Mouse (Mus musculus): ENCODE measurements around the gene Rnf111. TPM values are rescaled to one million over a fixed set of nuclear protein-coding genes. Genes with fewer than 3 reads are reported as not detected.
A peak's percentile ranks its signal among the peaks of the same experiment; 100 is the strongest.

Gene Rnf111
- polyA plus RNA-seq, 1 experiment from 2014 or later = 7.9 TPM

DNA sequence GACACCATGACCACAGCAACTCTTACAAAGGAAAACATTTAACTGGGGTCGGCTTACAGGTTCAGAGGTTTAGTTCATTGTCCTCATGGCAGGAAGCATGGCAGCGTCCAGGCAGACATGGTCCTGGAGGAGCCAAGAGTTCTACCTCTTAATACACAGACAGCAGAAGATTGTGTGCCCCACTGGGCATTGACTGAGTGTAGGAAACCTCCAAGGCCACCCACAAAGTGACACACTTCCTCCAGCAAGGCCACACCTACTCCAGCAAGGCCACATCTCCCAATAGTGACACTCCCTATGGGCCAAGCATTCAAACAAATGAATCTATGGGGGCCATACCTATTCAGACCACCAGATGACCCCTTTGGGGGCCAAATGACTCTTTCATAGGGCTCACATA lies 107.4 kb downstream of the Rnf111 start:
- ATAC-seq (ENCODE audit: low read depth) = no peak
- WGBS (ENCODE audit: insufficient replicate concordance) = 68% methylated on average over 2 of the region's 2 CpGs
- H3K9ac ChIP-seq (ENCODE audit: low read depth, low read length) = no peak overlapping the region

DNA sequence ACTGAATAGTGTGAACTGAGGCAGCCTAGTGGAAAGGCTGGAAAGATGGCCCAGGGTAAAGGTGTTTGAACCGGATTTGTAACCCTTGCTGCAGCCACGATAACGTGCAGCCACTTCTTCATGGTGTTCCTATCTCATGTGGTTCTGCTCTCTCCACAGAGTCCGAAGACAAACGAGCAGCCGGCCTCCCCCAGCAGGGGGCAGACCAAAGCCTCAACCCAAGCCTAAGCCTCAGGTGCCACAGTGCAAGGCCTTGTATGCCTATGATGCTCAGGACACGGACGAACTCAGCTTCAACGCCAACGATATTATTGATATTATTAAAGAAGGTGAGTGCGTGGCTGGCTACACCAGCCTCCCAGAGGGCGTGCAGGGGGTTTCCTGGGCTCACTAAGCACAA lies 107.9 kb downstream of the Rnf111 start:
- Histone ChIP-seq H3K9ac (ENCODE audit: low read depth, low read length) (no peak overlapping the region), H3K4me3 (ENCODE audit: low read depth, low read length) (no peak overlapping the region), H3K4me2 (ENCODE audit: low read depth, low read length) (no peak overlapping the region), H3K36me3 (ENCODE audit: control insufficient read depth, insufficient read depth) (no peaks in the 10 kb centered on the region), H3K4me1 (ENCODE audit: control insufficient read depth, low read depth, low read length) (peaks cover 4% of the 10 kb centered on the region; the same call in 1 of the 2 replicates), H3K27me3 (ENCODE audit: control insufficient read depth, insufficient read depth, low read depth, low read length) (no peaks in the 10 kb centered on the region), H3K27ac (ENCODE audit: low read length) (no peak overlapping the region), H3K9me3 (replicated peaks; ENCODE audit: control insufficient read depth, low read length) (no peaks in the 10 kb centered on the region)
- ATAC-seq (ENCODE audit: low read depth) = no peak
- 62% methylated on average over 12 of the region's 12 CpGs for WGBS (ENCODE audit: insufficient replicate concordance)

More for the DNA sequence above, 107.4 kb downstream of the Rnf111 start:
- no peak overlapping the region for H3K4me2 ChIP-seq (ENCODE audit: low read depth, low read length)
- peaks cover 4% of the 10 kb centered on the region; the same call in 1 of the 2 replicates for H3K4me1 ChIP-seq (ENCODE audit: control insufficient read depth, low read depth, low read length)
- no peaks in the 10 kb centered on the region for H3K9me3 ChIP-seq (replicated peaks; ENCODE audit: control insufficient read depth, low read length)
- no peaks in the 10 kb centered on the region for H3K36me3 ChIP-seq (ENCODE audit: control insufficient read depth, insufficient read depth)
- no peak overlapping the region for H3K4me3 ChIP-seq (ENCODE audit: low read depth, low read length)
- H3K27me3 ChIP-seq (ENCODE audit: control insufficient read depth, insufficient read depth, low read depth, low read length) = no peaks in the 10 kb centered on the region
- no peak overlapping the region for H3K27ac ChIP-seq (ENCODE audit: low read length)

DNA sequence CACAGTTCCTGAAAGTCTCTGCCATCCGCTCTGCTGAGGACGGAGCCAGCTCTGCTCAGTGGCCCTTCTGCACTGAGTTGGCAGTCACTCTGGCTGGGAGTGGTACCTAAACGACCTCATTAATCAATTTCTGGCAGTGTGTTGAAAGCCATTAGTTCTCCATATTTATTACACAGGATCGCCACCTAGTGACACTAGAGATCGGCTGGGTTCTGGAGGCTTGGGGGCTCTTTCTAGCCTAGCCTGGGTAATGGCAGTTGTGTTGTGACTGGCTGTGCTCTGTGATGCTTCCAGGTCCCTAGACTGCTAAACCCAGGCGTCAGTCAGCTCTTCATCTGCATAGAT lies 111.0 kb downstream of the Rnf111 start:
- no peak overlapping the region for H3K4me3 ChIP-seq (ENCODE audit: low read depth, low read length)
- H3K4me2 ChIP-seq (ENCODE audit: low read depth, low read length) = no peak overlapping the region
- peaks cover 4% of the 10 kb centered on the region; the same call in 1 of the 2 replicates for H3K4me1 ChIP-seq (ENCODE audit: control insufficient read depth, low read depth, low read length)
- ATAC-seq (ENCODE audit: low read depth) = no peak
- no peaks in the 10 kb centered on the region for H3K36me3 ChIP-seq (ENCODE audit: control insufficient read depth, insufficient read depth)
- WGBS (ENCODE audit: insufficient replicate concordance) = 10% methylated on average over 6 of the region's 6 CpGs
- no peak overlapping the region for H3K9ac ChIP-seq (ENCODE audit: low read depth, low read length)
- no peaks in the 10 kb centered on the region for H3K27me3 ChIP-seq (ENCODE audit: control insufficient read depth, insufficient read depth, low read depth, low read length)
- no peak overlapping the region for H3K27ac ChIP-seq (ENCODE audit: low read length)
- H3K9me3 ChIP-seq (replicated peaks; ENCODE audit: control insufficient read depth, low read length) = no peaks in the 10 kb centered on the region

DNA sequence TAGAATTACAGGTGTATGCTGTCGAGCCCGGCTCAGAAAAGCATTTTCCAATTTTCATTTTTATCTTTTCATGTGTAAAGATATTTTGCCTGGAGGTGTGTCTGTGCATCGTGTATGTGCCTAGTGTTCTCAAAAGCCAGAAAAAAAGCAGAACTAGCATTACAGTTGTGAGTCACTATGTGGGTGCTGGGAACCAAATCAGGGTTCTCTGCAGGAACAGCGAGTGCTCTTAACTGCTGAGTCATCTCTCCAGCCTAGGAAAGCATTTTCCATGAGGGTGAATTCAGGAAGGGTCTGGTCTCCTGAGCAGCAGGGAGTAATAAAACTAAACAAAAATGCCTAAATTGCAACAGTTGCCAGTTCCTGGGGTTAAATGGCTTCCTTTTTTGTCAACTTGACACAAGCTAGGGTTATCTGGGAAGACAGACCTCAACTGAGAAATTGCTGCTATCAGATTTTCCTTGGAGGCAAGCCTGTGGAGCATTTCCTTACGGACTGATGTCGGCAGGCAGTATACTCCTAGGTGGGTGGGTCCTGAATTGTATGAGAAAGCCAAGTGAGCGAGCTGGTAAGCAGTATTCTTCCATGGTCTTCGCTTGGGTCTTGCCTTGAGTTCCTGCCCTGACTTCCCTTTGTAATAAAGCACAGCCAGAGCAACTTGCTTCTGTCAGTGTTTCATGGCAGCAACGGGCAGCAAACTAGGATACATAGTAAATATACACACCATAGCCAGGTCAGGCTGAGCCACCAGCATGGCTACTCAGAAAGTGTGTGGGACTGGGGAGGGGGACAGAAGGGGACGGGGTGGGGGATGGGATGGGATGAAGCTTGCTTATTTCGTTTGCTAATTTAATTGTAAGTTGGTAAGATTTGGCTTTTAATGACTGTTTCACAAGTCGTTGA lies 111.6 kb downstream of the Rnf111 start:
- Histone ChIP-seq H3K9ac (ENCODE audit: low read depth, low read length) (no peak overlapping the region), H3K27me3 (ENCODE audit: control insufficient read depth, insufficient read depth, low read depth, low read length) (no peaks in the 10 kb centered on the region), H3K4me2 (ENCODE audit: low read depth, low read length) (no peak overlapping the region), H3K36me3 (ENCODE audit: control insufficient read depth, insufficient read depth) (no peaks in the 10 kb centered on the region), H3K4me3 (ENCODE audit: low read depth, low read length) (no peak overlapping the region), H3K4me1 (ENCODE audit: control insufficient read depth, low read depth, low read length) (peaks cover 4% of the 10 kb centered on the region; the same call in 1 of the 2 replicates), H3K9me3 (replicated peaks; ENCODE audit: control insufficient read depth, low read length) (no peaks in the 10 kb centered on the region), H3K27ac (ENCODE audit: low read length) (no peak overlapping the region)
- ATAC-seq (ENCODE audit: low read depth) = no peak
- 46% methylated on average over 12 of the region's 12 CpGs for WGBS (ENCODE audit: insufficient replicate concordance)

DNA sequence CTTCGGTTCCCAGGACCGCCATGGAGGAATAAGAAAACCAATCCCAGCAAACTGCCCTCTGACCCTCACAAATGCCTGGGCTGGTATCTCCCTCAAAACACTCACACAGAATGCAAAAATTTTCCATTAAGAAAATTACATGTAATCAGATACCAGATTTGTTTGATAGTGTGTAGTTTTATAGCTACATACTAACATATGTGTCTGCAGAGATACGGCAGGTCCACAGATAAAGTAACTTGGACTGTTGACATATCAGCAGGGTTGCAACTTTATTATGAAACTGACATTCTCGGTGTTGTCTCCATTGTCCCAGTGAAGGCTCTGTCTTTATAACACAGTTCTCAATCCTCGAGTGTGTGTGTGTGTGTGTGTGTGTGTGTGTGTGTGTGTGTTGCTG lies 112.5 kb downstream of the Rnf111 start:
- Histone ChIP-seq H3K27me3 (ENCODE audit: control insufficient read depth, insufficient read depth, low read depth, low read length) (no peaks in the 10 kb centered on the region), H3K4me1 (ENCODE audit: control insufficient read depth, low read depth, low read length) (peaks cover 4% of the 10 kb centered on the region; the same call in 1 of the 2 replicates), H3K36me3 (ENCODE audit: control insufficient read depth, insufficient read depth) (no peaks in the 10 kb centered on the region), H3K27ac (ENCODE audit: low read length) (no peak overlapping the region), H3K4me3 (ENCODE audit: low read depth, low read length) (no peak overlapping the region), H3K4me2 (ENCODE audit: low read depth, low read length) (no peak overlapping the region), H3K9me3 (replicated peaks; ENCODE audit: control insufficient read depth, low read length) (no peaks in the 10 kb centered on the region), H3K9ac (ENCODE audit: low read depth, low read length) (no peak overlapping the region)
- ATAC-seq (ENCODE audit: low read depth) = no peak
- 59% methylated on average over 5 of the region's 5 CpGs for WGBS (ENCODE audit: insufficient replicate concordance)

DNA sequence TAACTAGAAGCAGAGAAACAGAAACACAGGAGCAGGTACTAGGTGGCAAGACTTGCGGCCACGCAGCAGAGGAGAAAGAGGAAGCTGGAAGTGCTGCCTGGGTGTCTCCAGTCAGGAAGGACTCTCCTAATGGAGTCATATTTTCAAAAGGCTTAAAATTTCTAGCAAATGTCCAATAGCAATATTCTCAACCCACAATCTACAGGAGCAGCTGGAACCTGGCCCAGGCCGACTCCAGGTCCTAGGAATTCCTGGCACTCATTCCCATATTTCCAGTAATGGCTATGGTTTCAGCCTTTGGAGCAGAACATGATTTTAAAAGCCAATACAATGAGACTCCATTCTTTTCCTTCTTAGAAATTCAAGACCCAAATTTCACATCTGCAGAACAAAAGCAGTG lies 114.0 kb downstream of the Rnf111 start:
- Histone ChIP-seq H3K27ac (ENCODE audit: low read length) (no peak overlapping the region), H3K27me3 (ENCODE audit: control insufficient read depth, insufficient read depth, low read depth, low read length) (no peaks in the 10 kb centered on the region), H3K9ac (ENCODE audit: low read depth, low read length) (no peak overlapping the region), H3K4me2 (ENCODE audit: low read depth, low read length) (no peak overlapping the region), H3K9me3 (replicated peaks; ENCODE audit: control insufficient read depth, low read length) (no peaks in the 10 kb centered on the region), H3K36me3 (ENCODE audit: control insufficient read depth, insufficient read depth) (no peaks in the 10 kb centered on the region), H3K4me3 (ENCODE audit: low read depth, low read length) (no peak overlapping the region), H3K4me1 (ENCODE audit: control insufficient read depth, low read depth, low read length) (peaks cover 10% of the 10 kb centered on the region)
- no peak for ATAC-seq (ENCODE audit: low read depth)
- WGBS (ENCODE audit: insufficient replicate concordance) = 38% methylated on average over 3 of the region's 3 CpGs

DNA sequence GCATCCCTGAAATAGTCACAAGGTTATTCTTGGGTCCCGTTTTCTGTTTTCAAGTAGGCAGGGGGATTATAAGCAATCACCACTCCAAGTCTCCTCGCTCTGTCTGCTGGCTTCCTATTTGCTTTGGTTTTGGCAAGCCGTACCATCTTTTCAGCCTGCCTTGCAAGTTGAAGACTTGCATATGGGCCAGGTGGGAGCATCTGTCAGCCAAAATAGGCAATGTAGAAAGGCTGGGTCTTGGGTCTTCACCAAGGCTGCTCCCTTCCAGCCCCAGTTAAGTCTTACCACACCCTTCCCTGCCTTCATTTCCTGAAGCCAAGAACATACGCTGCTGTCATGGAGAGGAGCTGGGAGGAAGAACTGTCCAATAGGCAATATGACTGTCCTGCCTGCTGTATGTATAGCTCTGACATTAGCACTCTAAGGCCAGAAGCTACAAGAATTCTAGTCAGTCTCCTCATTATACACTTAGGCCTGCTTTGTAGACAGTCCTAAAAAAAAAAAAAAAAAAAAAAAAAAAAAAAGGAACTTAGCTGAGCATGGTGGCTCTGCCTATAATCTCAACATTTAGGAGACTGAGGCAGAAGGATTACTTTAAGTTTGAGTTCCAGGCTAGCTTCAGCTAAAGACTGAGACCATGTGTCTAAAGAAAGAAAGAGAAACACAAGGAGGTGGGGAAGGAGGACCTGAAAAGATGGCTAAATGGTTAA lies 116.0 kb downstream of the Rnf111 start:
- peaks cover 11% of the 10 kb centered on the region for H3K4me1 ChIP-seq (ENCODE audit: control insufficient read depth, low read depth, low read length)
- no peak for ATAC-seq (ENCODE audit: low read depth)
- H3K4me2 ChIP-seq (ENCODE audit: low read depth, low read length) = no peak overlapping the region

DNA sequence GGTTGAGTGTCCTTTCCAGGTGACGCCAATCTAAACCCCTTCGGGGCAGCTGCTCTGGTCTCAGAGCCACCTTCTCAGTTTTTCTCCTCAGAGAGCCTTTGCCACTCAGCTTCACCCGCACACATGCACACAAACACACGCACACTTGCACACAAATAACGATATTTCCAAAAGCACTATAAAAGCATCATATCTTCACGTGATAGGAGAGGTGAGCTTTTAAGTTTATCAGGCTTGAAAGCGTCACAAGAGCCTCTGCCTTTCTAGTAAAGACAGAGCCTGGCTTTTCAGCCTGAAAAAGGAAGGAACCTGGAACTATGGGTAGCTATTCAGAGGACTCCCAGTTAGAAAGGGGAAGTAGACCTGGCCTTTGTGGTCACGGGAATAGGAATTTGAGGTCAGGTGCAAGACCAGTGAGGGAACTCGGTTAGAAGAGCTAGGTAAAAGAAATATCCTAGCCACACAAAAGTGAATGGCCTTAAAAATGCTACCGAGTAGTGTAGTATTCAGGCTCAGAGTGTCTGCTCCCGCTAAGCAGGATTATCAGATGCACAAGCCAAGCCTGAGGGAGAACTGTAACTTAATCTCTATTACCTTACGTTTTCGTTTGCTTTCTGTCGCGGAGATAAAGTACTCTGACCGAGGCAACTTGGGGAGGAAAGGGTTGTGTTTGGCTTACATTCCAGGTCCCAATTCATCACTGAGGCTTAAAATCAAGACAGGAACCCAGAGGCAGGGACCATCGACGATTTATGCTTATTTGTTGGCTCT lies 118.4 kb downstream of the Rnf111 start:
- 31% methylated on average over 18 of the region's 18 CpGs for WGBS (ENCODE audit: insufficient replicate concordance)
- Histone ChIP-seq H3K4me1 (ENCODE audit: control insufficient read depth, low read depth, low read length) (peaks cover 7% of the 10 kb centered on the region), H3K27ac (ENCODE audit: low read length) (no peak overlapping the region), H3K9ac (ENCODE audit: low read depth, low read length) (no peak overlapping the region), H3K27me3 (ENCODE audit: control insufficient read depth, insufficient read depth, low read depth, low read length) (no peaks in the 10 kb centered on the region), H3K9me3 (replicated peaks; ENCODE audit: control insufficient read depth, low read length) (no peaks in the 10 kb centered on the region), H3K4me3 (ENCODE audit: low read depth, low read length) (no peak overlapping the region), H3K36me3 (ENCODE audit: control insufficient read depth, insufficient read depth) (no peaks in the 10 kb centered on the region), H3K4me2 (ENCODE audit: low read depth, low read length) (no peak overlapping the region)
- peak; percentile 55 for ATAC-seq (ENCODE audit: low read depth)

More for the DNA sequence above, 116.0 kb downstream of the Rnf111 start:
- 77% methylated on average over 4 of the region's 4 CpGs for WGBS (ENCODE audit: insufficient replicate concordance)
- Histone ChIP-seq H3K27me3 (ENCODE audit: control insufficient read depth, insufficient read depth, low read depth, low read length) (no peaks in the 10 kb centered on the region), H3K9me3 (replicated peaks; ENCODE audit: control insufficient read depth, low read length) (no peaks in the 10 kb centered on the region), H3K9ac (ENCODE audit: low read depth, low read length) (no peak overlapping the region), H3K4me3 (ENCODE audit: low read depth, low read length) (no peak overlapping the region), H3K27ac (ENCODE audit: low read length) (no peak overlapping the region), H3K36me3 (ENCODE audit: control insufficient read depth, insufficient read depth) (no peaks in the 10 kb centered on the region)

Data from liver, embryonic 16.5 days (tissue).